Mouse (Mus musculus) liver, postnatal 0 days (tissue): ENCODE measurements around the gene Gm28042.

Experiments
- CTCF ChIP-seq: sonication (generic); IDR thresholded peaks from 2 replicates; pipeline ENCODE4 v1.5.1; 2016; ENCODE audit warnings: antibody characterized with exemption, low read depth
- EP300 ChIP-seq: IDR thresholded peaks from 2 replicates; pipeline ENCODE4 v1.6.1; 2016; ENCODE audit warnings: antibody characterized with exemption, low read depth, mild to moderate bottlenecking

DNA sequence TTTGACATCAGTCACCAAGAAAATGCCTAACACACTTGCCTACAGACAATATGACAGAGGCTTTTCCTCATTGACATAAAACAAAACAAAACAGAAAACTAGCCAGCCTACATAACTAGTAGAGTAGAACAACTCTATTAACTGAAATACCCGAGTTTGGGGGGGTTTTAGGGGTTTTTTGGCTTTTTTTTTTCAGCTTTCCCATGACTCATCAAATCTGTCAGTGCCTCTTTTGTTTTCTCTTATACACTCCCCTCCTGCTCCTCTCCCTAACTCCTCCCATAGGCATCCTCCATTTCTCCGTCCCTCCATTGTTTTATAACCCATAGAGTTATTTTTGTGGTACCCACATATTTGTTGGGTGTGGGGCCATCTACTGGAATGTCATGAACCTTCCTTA lies 33.8 kb upstream of the Gm28042 start:
- TF ChIP-seq CTCF (no peak), EP300 (no peak)
